Mouse (Mus musculus) heart, adult 2 months (tissue): ENCODE results near the gene Lhfpl2.

ENCODE experiments used
- CTCF ChIP-seq: fragments of 200-600 bp; IDR thresholded peaks from 2 replicates; pipeline ENCODE4 v1.8.1; 2022; ENCODE audit warnings: antibody characterized with exemption, mild to moderate bottlenecking, moderate library complexity
- EP300 ChIP-seq: fragments of 200-500 bp; IDR thresholded peaks from 2 replicates; pipeline ENCODE4 v1.6.1; 2011; ENCODE audit warnings: low read depth, low read length, control low read depth; ENCODE audit not compliant: insufficient read depth

- no peak for TF ChIP-seq EP300
- no peak for TF ChIP-seq CTCF
These were observed 19.6 kb upstream of the Lhfpl2 start for GRCm38 (mm10) chr13:94038052-94038340.
